Mouse (Mus musculus): ENCODE data around the gene Pde4c. TPM values are rescaled to one million over a fixed set of nuclear protein-coding genes. Genes with fewer than 3 reads are reported as not detected.

Pde4c gene
- polyA plus RNA-seq, 1 experiment from 2014 or later, result 0.08 TPM

DNA sequence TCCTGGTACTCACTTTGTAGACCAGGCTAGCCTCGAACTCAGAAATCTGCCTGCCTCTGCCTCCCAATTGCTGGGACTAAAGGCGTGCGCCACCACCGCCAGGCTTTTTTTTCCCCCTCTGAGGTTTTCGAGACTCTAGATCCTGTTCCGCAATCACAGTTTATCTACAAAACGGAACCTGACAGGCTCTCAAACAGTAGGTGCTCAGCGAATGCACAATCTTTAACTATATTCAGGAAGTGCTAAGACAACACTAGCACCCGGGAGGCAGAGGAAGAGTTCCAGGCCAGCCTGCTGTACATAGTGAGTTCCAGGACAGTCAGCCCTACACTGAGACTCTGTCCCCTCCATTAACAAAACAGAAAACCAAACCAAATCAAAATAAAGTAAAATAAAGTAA lies 41.8 kb downstream of the Pde4c start:
- Histone ChIP-seq H3K4me1 (ENCODE audit: control insufficient read depth in 2 of 2, insufficient read depth in 2 of 2, low read length in 2 of 2) (peaks cover 13 to 19% of the 10 kb centered on the region in 2 experiments; a peak in 3 of 4 replicates), H3K4me2 (ENCODE audit: low read length) (peak overlapping the region; percentile 82), H3K9me3 (ENCODE audit: control insufficient read depth, low read length) (no peaks in the 10 kb centered on the region), H3K36me3 (ENCODE audit: control insufficient read depth, insufficient read depth, low read length) (peaks cover 24% of the 10 kb centered on the region), H3K4me3 (ENCODE audit: control insufficient read depth in 1 of 2, insufficient read depth in 1 of 2, low read depth in 1 of 2, low read length in 2 of 2) (peak overlapping the region in 1 of 2 experiments; percentile 49; a peak in 2 of 4 replicates), H3K27ac (replicated peaks in 1 of 2; ENCODE audit: control insufficient read depth in 1 of 2, insufficient read depth in 1 of 2, low read depth in 2 of 2, low read length in 2 of 2) (no peak overlapping the region), H3K9ac (ENCODE audit: low read length) (peak overlapping the region; percentile 71), H3K27me3 (ENCODE audit: control insufficient read depth, insufficient read depth, low read length) (no peaks in the 10 kb centered on the region)
- no peak for ATAC-seq (ENCODE audit: insufficient number of reproducible peaks, insufficient read depth, low FRiP score, low read depth)
- 74% methylated on average over 9 of the region's 9 CpGs for WGBS

DNA sequence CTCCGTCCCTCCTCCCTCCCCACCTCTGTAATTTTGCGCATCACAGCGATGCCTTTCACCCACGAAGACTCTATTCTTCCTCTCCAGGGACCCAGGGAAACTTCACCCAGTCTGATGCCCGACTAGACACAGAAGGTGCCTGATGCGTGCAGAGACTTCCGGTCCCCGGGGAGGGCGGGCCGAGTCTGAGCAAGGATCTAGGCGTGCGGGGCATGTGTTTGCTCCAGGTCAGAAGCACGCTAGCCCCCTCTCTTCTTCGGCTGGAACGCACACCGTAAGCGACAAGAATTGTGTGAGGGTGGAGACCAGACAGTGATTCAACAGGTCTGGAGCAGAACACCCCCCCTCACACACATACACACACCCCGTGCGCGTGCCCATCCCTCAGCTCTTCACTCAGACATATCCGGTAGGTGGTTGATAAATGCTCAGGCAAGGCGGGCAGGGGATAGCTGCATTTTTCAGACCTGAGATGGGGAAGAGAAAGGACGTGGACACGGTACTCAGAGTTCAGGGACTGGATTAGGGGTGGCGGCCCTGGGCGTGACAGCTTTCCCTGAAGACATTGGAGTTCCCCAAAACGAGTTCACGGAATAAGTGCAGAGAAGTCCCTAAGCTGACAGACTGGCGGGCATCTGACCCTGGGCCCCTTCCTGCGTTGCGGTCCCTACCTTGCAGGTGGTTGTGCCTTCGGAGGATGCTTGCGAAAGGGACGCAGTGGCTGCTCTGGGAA lies 42.5 kb downstream of the Pde4c start:
- under 1% methylated on average over 34 of the region's 34 CpGs for WGBS
- Histone ChIP-seq H3K9me3 (ENCODE audit: control insufficient read depth, low read length) (no peaks in the 10 kb centered on the region), H3K4me3 (ENCODE audit: control insufficient read depth in 1 of 2, insufficient read depth in 1 of 2, low read depth in 1 of 2, low read length in 2 of 2) (peak overlapping the region; percentile 46 to 49), H3K27me3 (ENCODE audit: control insufficient read depth, insufficient read depth, low read length) (no peaks in the 10 kb centered on the region), H3K4me2 (ENCODE audit: low read length) (peak overlapping the region; percentile 82), H3K4me1 (ENCODE audit: control insufficient read depth in 2 of 2, insufficient read depth in 2 of 2, low read length in 2 of 2) (peaks cover 13 to 18% of the 10 kb centered on the region in 2 experiments; a peak in 3 of 4 replicates), H3K9ac (ENCODE audit: low read length) (peak overlapping the region; percentile 71), H3K27ac (replicated peaks in 1 of 2; ENCODE audit: control insufficient read depth in 1 of 2, insufficient read depth in 1 of 2, low read depth in 2 of 2, low read length in 2 of 2) (no peak overlapping the region), H3K36me3 (ENCODE audit: control insufficient read depth, insufficient read depth, low read length) (peaks cover 31% of the 10 kb centered on the region)
- no peak for ATAC-seq (ENCODE audit: insufficient number of reproducible peaks, insufficient read depth, low FRiP score, low read depth)

DNA sequence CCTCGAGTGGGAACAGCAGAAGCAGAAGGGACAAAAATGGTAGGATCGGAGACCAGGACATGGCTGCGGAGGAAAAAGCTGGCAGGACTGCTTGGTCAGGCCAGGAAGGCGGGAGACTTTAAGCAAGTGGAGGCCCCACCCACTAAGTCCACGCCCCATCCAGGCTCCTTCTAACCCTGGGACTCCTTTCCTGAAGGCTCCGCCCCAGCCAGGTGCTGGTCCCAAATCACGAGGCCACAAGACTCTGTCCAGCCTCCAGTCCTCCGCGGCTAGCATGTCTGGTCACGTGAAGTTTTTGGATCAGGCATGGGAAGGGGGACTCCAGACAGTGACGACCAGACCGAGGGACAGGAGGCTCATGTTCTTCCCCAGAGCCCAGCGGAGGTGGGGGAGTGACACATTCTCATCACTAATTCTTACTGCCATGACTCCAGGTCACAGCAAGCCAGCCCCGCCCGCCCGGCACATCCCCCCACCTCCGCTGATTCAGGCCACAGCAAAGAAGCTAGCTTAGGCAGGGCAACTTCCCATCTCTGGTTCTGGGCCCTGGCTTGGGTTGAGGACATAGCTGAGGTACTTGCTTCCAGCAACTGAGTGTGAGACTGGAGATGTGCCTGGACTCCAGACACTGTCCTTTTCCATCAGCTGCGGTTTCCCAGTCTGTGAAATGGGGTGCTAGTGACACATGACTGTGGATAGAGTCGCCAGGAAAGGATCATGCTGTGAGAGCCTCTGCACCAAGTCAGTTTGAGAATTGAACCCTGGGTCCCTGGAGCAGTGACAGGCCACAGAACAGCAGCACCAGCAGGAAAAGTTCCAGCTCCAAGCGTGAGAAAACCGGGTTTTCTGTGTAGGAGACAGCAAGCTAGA lies 43.3 kb downstream of the Pde4c start:
- 9% methylated on average over 21 of the region's 21 CpGs for WGBS
- H3K4me1 ChIP-seq (ENCODE audit: control insufficient read depth in 2 of 2, insufficient read depth in 2 of 2, low read length in 2 of 2), result peaks cover 11 to 18% of the 10 kb centered on the region in 2 experiments; a peak in 3 of 4 replicates
- H3K4me2 ChIP-seq (ENCODE audit: low read length), result peak overlapping the region; percentile 82
- ATAC-seq (ENCODE audit: insufficient number of reproducible peaks, insufficient read depth, low FRiP score, low read depth), result peak; percentile 22; the same call in 1 of the 2 replicates
- H3K9ac ChIP-seq (ENCODE audit: low read length), result peak overlapping the region; percentile 71
- no peaks in the 10 kb centered on the region for H3K9me3 ChIP-seq (ENCODE audit: control insufficient read depth, low read length)
- H3K4me3 ChIP-seq (ENCODE audit: control insufficient read depth in 1 of 2, insufficient read depth in 1 of 2, low read depth in 1 of 2, low read length in 2 of 2), result peak overlapping the region; percentile 46 to 49
- H3K36me3 ChIP-seq (ENCODE audit: control insufficient read depth, insufficient read depth, low read length), result peaks cover 39% of the 10 kb centered on the region
- H3K27ac ChIP-seq (replicated peaks in 1 of 2; ENCODE audit: control insufficient read depth in 1 of 2, insufficient read depth in 1 of 2, low read depth in 2 of 2, low read length in 2 of 2), result no peak overlapping the region
- H3K27me3 ChIP-seq (ENCODE audit: control insufficient read depth, insufficient read depth, low read length), result no peaks in the 10 kb centered on the region

DNA sequence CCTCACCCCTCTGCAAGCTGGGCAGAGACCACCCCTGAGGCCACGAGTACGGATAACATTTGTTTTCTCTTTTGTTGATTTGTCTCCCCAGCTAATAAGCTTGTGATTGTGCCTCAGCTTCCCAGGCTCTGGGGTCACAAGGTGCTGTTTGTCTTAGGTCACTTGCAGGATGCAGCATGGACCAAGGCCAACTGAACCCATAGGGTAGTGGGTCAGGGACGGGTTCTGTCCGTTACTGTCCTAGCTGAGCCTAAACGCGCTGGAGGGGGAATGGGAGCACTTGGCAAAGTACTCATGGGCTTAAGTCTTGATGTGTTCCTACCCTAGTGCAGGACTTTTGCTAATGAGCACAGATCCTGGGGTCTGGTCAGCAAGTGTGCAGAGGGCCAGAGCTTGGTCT lies 44.0 kb downstream of the Pde4c start:
- Histone ChIP-seq H3K4me3 (ENCODE audit: control insufficient read depth in 1 of 2, insufficient read depth in 1 of 2, low read depth in 1 of 2, low read length in 2 of 2) (no peak overlapping the region), H3K27ac (replicated peaks in 1 of 2; ENCODE audit: control insufficient read depth in 1 of 2, insufficient read depth in 1 of 2, low read depth in 2 of 2, low read length in 2 of 2) (no peak overlapping the region), H3K4me2 (ENCODE audit: low read length) (no peak overlapping the region), H3K4me1 (ENCODE audit: control insufficient read depth in 2 of 2, insufficient read depth in 2 of 2, low read length in 2 of 2) (peaks cover 11 to 18% of the 10 kb centered on the region in 2 experiments; a peak in 3 of 4 replicates), H3K27me3 (ENCODE audit: control insufficient read depth, insufficient read depth, low read length) (no peaks in the 10 kb centered on the region), H3K36me3 (ENCODE audit: control insufficient read depth, insufficient read depth, low read length) (peaks cover 46% of the 10 kb centered on the region), H3K9me3 (ENCODE audit: control insufficient read depth, low read length) (no peaks in the 10 kb centered on the region), H3K9ac (ENCODE audit: low read length) (no peak overlapping the region)
- 87% methylated on average over 6 of the region's 6 CpGs for WGBS
- ATAC-seq (ENCODE audit: insufficient number of reproducible peaks, insufficient read depth, low FRiP score, low read depth), result no peak

DNA sequence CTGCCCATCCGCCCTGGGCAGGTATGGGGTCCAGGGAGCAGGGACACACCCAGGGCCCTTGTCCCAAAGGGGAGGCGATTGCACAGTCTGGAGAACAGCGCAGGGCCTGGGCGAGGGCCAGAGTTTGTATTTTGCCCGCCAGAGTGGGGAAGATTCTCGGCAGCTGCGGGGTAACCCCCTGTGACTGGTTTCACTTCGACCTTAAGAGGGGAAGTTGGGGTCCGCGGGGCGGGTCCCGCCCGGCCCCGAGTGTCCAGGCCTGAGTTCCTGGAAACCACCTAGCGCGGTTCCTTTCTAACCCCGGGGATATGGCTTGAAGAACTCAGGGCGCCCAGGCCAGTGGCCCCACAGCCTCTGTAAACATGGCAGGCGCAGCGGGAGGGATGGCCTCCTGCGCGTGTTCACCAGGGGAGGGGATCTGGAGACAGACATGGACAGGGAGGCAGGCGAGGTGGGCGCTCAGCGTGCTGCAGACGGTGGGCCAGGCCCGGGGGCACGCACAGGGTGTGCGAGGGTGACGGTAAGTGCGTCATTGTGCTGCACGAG lies 44.8 kb downstream of the Pde4c start:
- Histone ChIP-seq H3K27ac (replicated peaks in 1 of 2; ENCODE audit: control insufficient read depth in 1 of 2, insufficient read depth in 1 of 2, low read depth in 2 of 2, low read length in 2 of 2) (no peak overlapping the region), H3K27me3 (ENCODE audit: control insufficient read depth, insufficient read depth, low read length) (no peaks in the 10 kb centered on the region), H3K36me3 (ENCODE audit: control insufficient read depth, insufficient read depth, low read length) (peaks cover 51% of the 10 kb centered on the region), H3K4me3 (ENCODE audit: control insufficient read depth in 1 of 2, insufficient read depth in 1 of 2, low read depth in 1 of 2, low read length in 2 of 2) (no peak overlapping the region), H3K4me2 (ENCODE audit: low read length) (no peak overlapping the region), H3K9ac (ENCODE audit: low read length) (no peak overlapping the region), H3K4me1 (ENCODE audit: control insufficient read depth in 2 of 2, insufficient read depth in 2 of 2, low read length in 2 of 2) (peaks cover 11 to 19% of the 10 kb centered on the region in 2 experiments; a peak in 3 of 4 replicates), H3K9me3 (ENCODE audit: control insufficient read depth, low read length) (no peaks in the 10 kb centered on the region)
- 90% methylated on average over 32 of the region's 32 CpGs for WGBS
- no peak for ATAC-seq (ENCODE audit: insufficient number of reproducible peaks, insufficient read depth, low FRiP score, low read depth)

GRCm38 (mm10) chr8:70768956-70769355 lies 45.4 kb downstream of the Pde4c start:
- Histone ChIP-seq H3K27me3 (ENCODE audit: control insufficient read depth, insufficient read depth, low read length) (no peaks in the 10 kb centered on the region), H3K27ac (replicated peaks in 1 of 2; ENCODE audit: control insufficient read depth in 1 of 2, insufficient read depth in 1 of 2, low read depth in 2 of 2, low read length in 2 of 2) (no peak overlapping the region), H3K4me2 (ENCODE audit: low read length) (no peak overlapping the region), H3K36me3 (ENCODE audit: control insufficient read depth, insufficient read depth, low read length) (peaks cover 54% of the 10 kb centered on the region), H3K9ac (ENCODE audit: low read length) (no peak overlapping the region), H3K4me3 (ENCODE audit: control insufficient read depth in 1 of 2, insufficient read depth in 1 of 2, low read depth in 1 of 2, low read length in 2 of 2) (no peak overlapping the region), H3K9me3 (ENCODE audit: control insufficient read depth, low read length) (no peaks in the 10 kb centered on the region), H3K4me1 (ENCODE audit: control insufficient read depth in 2 of 2, insufficient read depth in 2 of 2, low read length in 2 of 2) (peaks cover 16 to 26% of the 10 kb centered on the region in 2 experiments)
- WGBS, result 84% methylated on average over 16 of the region's 16 CpGs
- no peak for ATAC-seq (ENCODE audit: insufficient number of reproducible peaks, insufficient read depth, low FRiP score, low read depth)

GRCm38 (mm10) chr8:70769359-70769758 lies 45.8 kb downstream of the Pde4c start:
- Histone ChIP-seq H3K27me3 (ENCODE audit: control insufficient read depth, insufficient read depth, low read length) (no peaks in the 10 kb centered on the region), H3K9ac (ENCODE audit: low read length) (no peak overlapping the region; the same call in 1 of the 2 replicates), H3K4me2 (ENCODE audit: low read length) (no peak overlapping the region), H3K9me3 (ENCODE audit: control insufficient read depth, low read length) (no peaks in the 10 kb centered on the region), H3K4me1 (ENCODE audit: control insufficient read depth in 2 of 2, insufficient read depth in 2 of 2, low read length in 2 of 2) (peaks cover 20 to 30% of the 10 kb centered on the region in 2 experiments), H3K36me3 (ENCODE audit: control insufficient read depth, insufficient read depth, low read length) (peaks cover 55% of the 10 kb centered on the region), H3K4me3 (ENCODE audit: control insufficient read depth in 1 of 2, insufficient read depth in 1 of 2, low read depth in 1 of 2, low read length in 2 of 2) (no peak overlapping the region), H3K27ac (replicated peaks in 1 of 2; ENCODE audit: control insufficient read depth in 1 of 2, insufficient read depth in 1 of 2, low read depth in 2 of 2, low read length in 2 of 2) (no peak overlapping the region)
- WGBS, result 11% methylated on average over 26 of the region's 26 CpGs
- ATAC-seq (ENCODE audit: insufficient number of reproducible peaks, insufficient read depth, low FRiP score, low read depth), result no peak; the same call in 1 of the 2 replicates
